Mouse (Mus musculus) spleen, adult 2 months (tissue): ENCODE results near the gene Brms1l. TPM values are rescaled to one million over a fixed set of nuclear protein-coding genes. Genes with fewer than 3 reads are reported as not detected.

Experiments
- DNase-seq, 2 experiments: peaks; one replicate each; pipeline versions ENCODE4 v3.0.0 to v3.0.0-alpha.2; 2012 to 2021; ENCODE audit warnings: low spot score in 2 of 2, low read depth in 1 of 2
- H3K27ac ChIP-seq: fragments of 200-500 bp; 2 replicates; pipeline ENCODE4 v1.5.1; 2012; ENCODE audit warnings: low read length, inconsistent platforms; ENCODE audit not compliant: insufficient read depth
- H3K27me3 ChIP-seq: fragments of 200-500 bp; 2 replicates; pipeline ENCODE4 v1.6.1; 2012; ENCODE audit warnings: mild to moderate bottlenecking, moderate library complexity, low read length, inconsistent platforms; ENCODE audit not compliant: control insufficient read depth, insufficient read depth
- H3K36me3 ChIP-seq: fragments of 200-500 bp; 2 replicates; pipeline ENCODE4 v1.6.1; 2012; ENCODE audit warnings: mild to moderate bottlenecking, low read length, inconsistent platforms; ENCODE audit not compliant: control insufficient read depth, insufficient read depth
- H3K4me1 ChIP-seq: fragments of 200-500 bp; 2 replicates; pipeline ENCODE4 v1.6.1; 2011; ENCODE audit warnings: inconsistent platforms; ENCODE audit not compliant: control insufficient read depth, insufficient read depth, insufficient read length
- H3K4me3 ChIP-seq: fragments of 200-500 bp; 2 replicates; pipeline ENCODE4 v1.5.1; 2011; ENCODE audit warnings: mild to moderate bottlenecking, inconsistent platforms; ENCODE audit not compliant: insufficient read depth, insufficient read length; ENCODE audit errors: extremely low read depth
- CTCF ChIP-seq: fragments of 200-500 bp; IDR thresholded peaks from 2 replicates; pipeline ENCODE4 v1.5.1; 2011; ENCODE audit warnings: mild to moderate bottlenecking, inconsistent platforms; ENCODE audit not compliant: insufficient read depth, insufficient read length, insufficient replicate concordance; ENCODE audit errors: extremely low read depth
- POLR2A ChIP-seq: fragments of 200-500 bp; IDR thresholded peaks from 2 replicates; pipeline ENCODE4 v1.6.1; 2011; ENCODE audit warnings: low read depth, low read length, inconsistent platforms
- WGBS: fragments of 180-500 bp; shearing (Covaris S2); methylation state at CpG from one replicate; pipeline ENCODE4 v1.1.7; 2018; 5-methylcytosine and 5-hydroxymethylcytosine counted together
- polyA plus RNA-seq: library from polyadenylated mRNA; depleted of rRNA; stranded (reverse); fragments of >200 nt; gene quantifications from 2 replicates; pipeline ENCODE4 v1.2.3, GENCODE M21; 2012; rRNA removed

The Brms1l gene
- polyA plus RNA-seq, 1 experiment: 5.5 TPM

- Histone ChIP-seq H3K36me3 (no peaks in the 10 kb centered on the region), H3K4me1 (no peaks in the 10 kb centered on the region), H3K27me3 (no peaks in the 10 kb centered on the region), H3K27ac (no peak overlapping the region), H3K4me3 (no peak overlapping the region)
- no peak for TF ChIP-seq POLR2A
- no peak for TF ChIP-seq CTCF
- 84% methylated on average over 1 of the region's 1 CpGs for WGBS
- DNase-seq: no peak
Observed at GRCm38 (mm10) chr12:55904801-55905200, 68.7 kb downstream of the Brms1l start.

- Histone ChIP-seq H3K36me3 (no peaks in the 10 kb centered on the region), H3K4me1 (no peaks in the 10 kb centered on the region), H3K27me3 (no peaks in the 10 kb centered on the region), H3K4me3 (no peak overlapping the region), H3K27ac (no peak overlapping the region)
- TF ChIP-seq CTCF: no peak
- TF ChIP-seq POLR2A: no peak
- DNase-seq: no peak
- 64% methylated on average over 3 of the region's 3 CpGs for WGBS
Observed at GRCm38 (mm10) chr12:55912138-55912537, 76.0 kb downstream of the Brms1l start.

GRCm38 (mm10) chr12:55913201-55913600, 77.1 kb downstream of the Brms1l start:
- Histone ChIP-seq H3K4me3 (no peak overlapping the region), H3K36me3 (no peaks in the 10 kb centered on the region), H3K27me3 (no peaks in the 10 kb centered on the region), H3K27ac (no peak overlapping the region), H3K4me1 (no peaks in the 10 kb centered on the region)
- TF ChIP-seq POLR2A (no peak), CTCF (no peak)
- 79% methylated on average over 9 of the region's 9 CpGs for WGBS
- DNase-seq: no peak

GRCm38 (mm10) chr12:55916250-55916649, 80.1 kb downstream of the Brms1l start:
- Histone ChIP-seq H3K27me3 (no peaks in the 10 kb centered on the region), H3K27ac (no peak overlapping the region), H3K36me3 (no peaks in the 10 kb centered on the region), H3K4me1 (no peaks in the 10 kb centered on the region), H3K4me3 (no peak overlapping the region)
- WGBS: 84% methylated on average over 8 of the region's 8 CpGs
- DNase-seq: no peak
- no peak for TF ChIP-seq CTCF
- TF ChIP-seq POLR2A: no peak

- no peaks in the 10 kb centered on the region for H3K27me3 ChIP-seq
- no peak for DNase-seq
- H3K4me1 ChIP-seq: no peaks in the 10 kb centered on the region
- 91% methylated on average over 19 of the region's 19 CpGs for WGBS
- H3K36me3 ChIP-seq: no peaks in the 10 kb centered on the region
- H3K4me3 ChIP-seq: no peak overlapping the region
- H3K27ac ChIP-seq: no peak overlapping the region
- TF ChIP-seq CTCF: no peak
- no peak for TF ChIP-seq POLR2A
Observed at GRCm38 (mm10) chr12:55917020-55917419, 80.9 kb downstream of the Brms1l start.

Other genes with a start within 250 kb of the Brms1l start
- gene Insm2, start 236.9 kb upstream of the Brms1l start, polyA plus RNA-seq: not detected in 2 replicates
- 11.9 and 14.7 TPM in 2 replicates for gene Ralgapa1, start 15.2 kb upstream of the Brms1l start, polyA plus RNA-seq